Mouse (Mus musculus) cortical plate, adult 2 months (tissue): ENCODE measurements around the gene Zdhhc11.

Experiments used
- CTCF ChIP-seq: fragments of 200-500 bp; IDR thresholded peaks from 2 replicates; pipeline ENCODE4 v1.5.1; 2011; ENCODE audit warnings: mild to moderate bottlenecking, control low read depth, low read length; ENCODE audit not compliant: insufficient read depth; ENCODE audit errors: extremely low read depth
- POLR2A ChIP-seq: fragments of 200-500 bp; IDR thresholded peaks from 2 replicates; pipeline ENCODE4 v1.6.1; 2011; ENCODE audit warnings: mild to moderate bottlenecking, low read length, control low read depth; ENCODE audit not compliant: insufficient read depth; ENCODE audit errors: extremely low read depth

DNA sequence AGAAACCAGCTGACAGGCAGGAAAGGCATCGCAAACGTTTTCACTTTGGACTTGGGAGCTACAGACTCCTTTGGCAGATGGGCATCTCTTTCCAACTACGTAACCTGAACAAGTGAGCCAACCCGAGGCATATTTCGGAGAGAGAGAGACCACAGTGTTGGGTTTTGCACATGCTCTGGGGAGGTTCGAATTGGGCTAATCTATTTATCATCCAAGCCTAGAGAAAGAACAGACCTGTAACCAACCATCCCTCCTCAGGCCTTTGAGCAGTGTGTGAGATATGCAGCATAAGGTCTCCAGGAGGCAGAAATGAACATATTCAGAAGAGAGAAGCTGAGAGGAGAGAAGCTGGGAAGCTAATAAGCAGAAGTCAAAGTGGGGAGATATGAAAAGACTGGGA lies 37.3 kb downstream of the Zdhhc11 start:
- TF ChIP-seq POLR2A (no peak), CTCF (no peak)
